Mouse (Mus musculus): ENCODE results near the gene Tbx10. TPM values are rescaled to one million over a fixed set of nuclear protein-coding genes. Genes with fewer than 3 reads are reported as not detected.

The Tbx10 gene
- total and polyA plus RNA-seq, 3 experiments, result 0.14 TPM; not detected in 2

- Histone ChIP-seq H3K27me3 (ENCODE audit: control insufficient read depth, insufficient read depth, low read length) (no peaks in the 10 kb centered on the region), H3K4me3 (no peak overlapping the region), H3K27ac (no peak overlapping the region), H3K36me3 (ENCODE audit: control insufficient read depth, insufficient read depth, low read length) (no peaks in the 10 kb centered on the region), H3K9ac (ENCODE audit: low read depth, low read length) (no peak overlapping the region), H3K4me1 (ENCODE audit: control insufficient read depth, insufficient read depth, low read length) (peaks cover 4% of the 10 kb centered on the region; the same call in 1 of the 2 replicates), H3K79me2 (replicated peaks; ENCODE audit: control insufficient read depth, insufficient read depth, low read length) (no peaks in the 10 kb centered on the region)
- TF ChIP-seq CTCF (IDR thresholded peaks at IDR 0.05) (no peak), EP300 (IDR thresholded peaks at IDR 0.05; ENCODE audit: insufficient read depth, low read depth, low read length) (no peak), POLR2A (IDR thresholded peaks at IDR 0.05; ENCODE audit: insufficient read depth, low read depth, low read length) (0 out of 2 replicates have a peak, but pooled peaks have one; percentile 32)
- 93% methylated on average over 8 of the region's 8 CpGs for WGBS
- no peak for DNase-seq
- intact Hi-C loops (cut with DNase I), result no loop called here
These were observed 13.4 kb downstream of the Tbx10 start for GRCm38 (mm10) chr19:4005971-4006370.

- no peak overlapping the region for H3K9ac ChIP-seq (ENCODE audit: low read depth, low read length)
These were observed 18.5 kb downstream of the Tbx10 start for GRCm38 (mm10) chr19:4011086-4011485.

GRCm38 (mm10) chr19:4012432-4013022 lies 20.0 kb downstream of the Tbx10 start, which contains the start of gene Ndufv1:
Gene Ndufv1 (minus strand): TSS chr19:4012806.
- peak; percentile 93 to 98 for DNase-seq
- peaks cover 5% of the 10 kb centered on the region for H3K4me1 ChIP-seq (ENCODE audit: control insufficient read depth, insufficient read depth, low read length)
- no peaks in the 10 kb centered on the region for H3K36me3 ChIP-seq (ENCODE audit: control insufficient read depth, insufficient read depth, low read length)
- peak within 1 kb of the TSS; percentile 97 for H3K27ac ChIP-seq
- H3K4me3 ChIP-seq, result peak within 1 kb of the TSS; percentile 81
- intact Hi-C loops (cut with DNase I), result loop anchor here (1.0 kb wide), 2 partner anchors 12 to 65 kb away; partner anchors contain the start of genes Gm49405 and Nudt8
- peak within 1 kb of the TSS; percentile 85 for H3K9ac ChIP-seq (ENCODE audit: low read depth, low read length)
- no peaks in the 10 kb centered on the region for H3K27me3 ChIP-seq (ENCODE audit: control insufficient read depth, insufficient read depth, low read length)
- WGBS, result under 1% methylated on average over 45 of the region's 45 CpGs
- H3K79me2 ChIP-seq (replicated peaks; ENCODE audit: control insufficient read depth, insufficient read depth, low read length), result no peaks in the 10 kb centered on the region
- TF ChIP-seq EP300 (IDR thresholded peaks at IDR 0.05; ENCODE audit: insufficient read depth, low read depth, low read length), result peak; percentile 95
- peak; percentile 88 for TF ChIP-seq CTCF (IDR thresholded peaks at IDR 0.05)
- TF ChIP-seq POLR2A (IDR thresholded peaks at IDR 0.05; ENCODE audit: insufficient read depth, low read depth, low read length), result peak; percentile 95

More at GRCm38 (mm10) chr19:4011086-4011485, 18.5 kb downstream of the Tbx10 start:
- H3K79me2 ChIP-seq (replicated peaks; ENCODE audit: control insufficient read depth, insufficient read depth, low read length), result no peaks in the 10 kb centered on the region
- no peak for DNase-seq
- H3K27ac ChIP-seq, result no peak overlapping the region
- H3K4me1 ChIP-seq (ENCODE audit: control insufficient read depth, insufficient read depth, low read length), result peaks cover 5% of the 10 kb centered on the region
- no peaks in the 10 kb centered on the region for H3K36me3 ChIP-seq (ENCODE audit: control insufficient read depth, insufficient read depth, low read length)
- intact Hi-C loops (cut with DNase I), result no loop called here
- H3K4me3 ChIP-seq, result no peak overlapping the region
- TF ChIP-seq POLR2A (IDR thresholded peaks at IDR 0.05; ENCODE audit: insufficient read depth, low read depth, low read length), result no peak
- TF ChIP-seq CTCF (IDR thresholded peaks at IDR 0.05), result no peak
- no peak for TF ChIP-seq EP300 (IDR thresholded peaks at IDR 0.05; ENCODE audit: insufficient read depth, low read depth, low read length)
- H3K27me3 ChIP-seq (ENCODE audit: control insufficient read depth, insufficient read depth, low read length), result no peaks in the 10 kb centered on the region
- WGBS, result 89% methylated on average over 5 of the region's 5 CpGs

- WGBS, result 17% methylated on average over 9 of the region's 9 CpGs
- no peak for DNase-seq
- Histone ChIP-seq H3K79me2 (replicated peaks; ENCODE audit: control insufficient read depth, insufficient read depth, low read length) (no peaks in the 10 kb centered on the region), H3K36me3 (ENCODE audit: control insufficient read depth, insufficient read depth, low read length) (no peaks in the 10 kb centered on the region), H3K9ac (ENCODE audit: low read depth, low read length) (peak overlapping the region; percentile 62), H3K4me3 (peak overlapping the region; percentile 35), H3K27ac (peak overlapping the region; percentile 57; the same call in 1 of the 2 replicates), H3K4me1 (ENCODE audit: control insufficient read depth, insufficient read depth, low read length) (peaks cover 5% of the 10 kb centered on the region), H3K27me3 (ENCODE audit: control insufficient read depth, insufficient read depth, low read length) (no peaks in the 10 kb centered on the region)
- intact Hi-C loops (cut with DNase I), result loop anchor here (1.0 kb wide), 1 partner anchor 66 kb away; no protein-coding TSS in a partner anchor
- TF ChIP-seq POLR2A (IDR thresholded peaks at IDR 0.05; ENCODE audit: insufficient read depth, low read depth, low read length) (no peak), CTCF (IDR thresholded peaks at IDR 0.05) (peak; percentile 1; the same call in 1 of the 2 replicates), EP300 (IDR thresholded peaks at IDR 0.05; ENCODE audit: insufficient read depth, low read depth, low read length) (no peak)
These were observed 20.5 kb downstream of the Tbx10 start for GRCm38 (mm10) chr19:4013066-4013465.

GRCm38 (mm10) chr19:4014802-4015201 lies 22.2 kb downstream of the Tbx10 start:
- no peak overlapping the region for H3K27ac ChIP-seq
- TF ChIP-seq CTCF (IDR thresholded peaks at IDR 0.05) (no peak), EP300 (IDR thresholded peaks at IDR 0.05; ENCODE audit: insufficient read depth, low read depth, low read length) (no peak), POLR2A (IDR thresholded peaks at IDR 0.05; ENCODE audit: insufficient read depth, low read depth, low read length) (no peak)
- DNase-seq, result no peak
- intact Hi-C loops (cut with DNase I), result loop anchor here (5.0 kb wide), 3 partner anchors 82 to 292 kb away; partner anchors contain the start of genes Cdk2ap2, Grk2 and Pitpnm1
- H3K4me3 ChIP-seq, result no peak overlapping the region
- H3K4me1 ChIP-seq (ENCODE audit: control insufficient read depth, insufficient read depth, low read length), result peaks cover 5% of the 10 kb centered on the region
- H3K36me3 ChIP-seq (ENCODE audit: control insufficient read depth, insufficient read depth, low read length), result no peaks in the 10 kb centered on the region
- H3K79me2 ChIP-seq (replicated peaks; ENCODE audit: control insufficient read depth, insufficient read depth, low read length), result no peaks in the 10 kb centered on the region
- no peaks in the 10 kb centered on the region for H3K27me3 ChIP-seq (ENCODE audit: control insufficient read depth, insufficient read depth, low read length)
- no peak overlapping the region for H3K9ac ChIP-seq (ENCODE audit: low read depth, low read length)

GRCm38 (mm10) chr19:4015635-4016034 lies 23.1 kb downstream of the Tbx10 start:
- 73% methylated on average over 5 of the region's 5 CpGs for WGBS
- no peak for DNase-seq
- Histone ChIP-seq H3K36me3 (ENCODE audit: control insufficient read depth, insufficient read depth, low read length) (no peaks in the 10 kb centered on the region), H3K9ac (ENCODE audit: low read depth, low read length) (no peak overlapping the region), H3K27ac (no peak overlapping the region), H3K4me1 (ENCODE audit: control insufficient read depth, insufficient read depth, low read length) (peaks cover 5% of the 10 kb centered on the region), H3K27me3 (ENCODE audit: control insufficient read depth, insufficient read depth, low read length) (no peaks in the 10 kb centered on the region), H3K4me3 (no peak overlapping the region), H3K79me2 (replicated peaks; ENCODE audit: control insufficient read depth, insufficient read depth, low read length) (no peaks in the 10 kb centered on the region)
- intact Hi-C loops (cut with DNase I), result loop anchor here (5.0 kb wide), 3 partner anchors 82 to 292 kb away; partner anchors contain the start of genes Cdk2ap2, Grk2 and Pitpnm1
- TF ChIP-seq POLR2A (IDR thresholded peaks at IDR 0.05; ENCODE audit: insufficient read depth, low read depth, low read length) (no peak), CTCF (IDR thresholded peaks at IDR 0.05) (no peak), EP300 (IDR thresholded peaks at IDR 0.05; ENCODE audit: insufficient read depth, low read depth, low read length) (no peak)

All from heart, adult 2 months (tissue).